ENCODE assay signal across 19 mouse cellular contexts in genomic region chr11:114666786-114667185, GRCm38 (mm10). TPM values are rescaled to one million over a fixed set of nuclear protein-coding genes. Genes with fewer than 3 reads are reported as not detected.
DNase-seq lines count a peak whose midpoint lies in the region; ATAC-seq lines count a peak whose summit lies in the region.
"Had no signal": no experiment of that assay in that cellular context is flagged by ENCODE, and none has a peak within 500 bp of the region (broad histone marks: within the 10 kb centered on the region; RNA-seq: fewer than 3 reads in every experiment).

No protein-coding gene starts in this region.

- ATAC-seq in forebrain, embryonic 14.5 days, result no peak
- ATAC-seq: CD4-positive, CD25-positive, alpha-beta regulatory T cell, adult 4 months; forebrain, embryonic 15.5 days; intestine, embryonic 15.5 days had no signal

- H3K9ac ChIP-seq in forebrain, embryonic 14.5 days (ENCODE audit: low read length), result no peak overlapping the region
- H3K9ac ChIP-seq: forebrain, embryonic 15.5 days; hindbrain, embryonic 12.5 days; intestine, embryonic 15.5 days had no signal

- DNase-seq in cerebellum, adult 11-12 months, result peak; percentile 52
- no peak for DNase-seq in cerebellum, postnatal 14 days
- DNase-seq in forebrain, embryonic 10.5 days (ENCODE audit: extremely low spot score, low spot score), result no peak
- no peak for DNase-seq in forebrain, embryonic 14.5 days (ENCODE audit: low spot score)
- peak; percentile 17 for DNase-seq in thymus, postnatal 25 days
- DNase-seq in thymus, postnatal 14 days, result no peak
- no peak for DNase-seq in retina, embryonic 14.5 days (ENCODE audit: low spot score)
- DNase-seq: adrenal gland, adult 8-10 months; adrenal gland, postnatal 36 days; B cell, adult 2 months; gastrocnemius, postnatal 10 days; heart, adult 18-20 months; heart, postnatal 10 days; heart, postnatal 4 days had no signal

- 11% methylated on average over 13 of the region's 13 CpGs for WGBS in forebrain, embryonic 10.5 days
- WGBS in forebrain, embryonic 14.5 days, result 9% methylated on average over 13 of the region's 13 CpGs

- no peak overlapping the region for H3K4me2 ChIP-seq in forebrain, embryonic 14.5 days (ENCODE audit: low read length)
- H3K4me2 ChIP-seq: forebrain, embryonic 15.5 days; hindbrain, embryonic 12.5 days; intestine, embryonic 15.5 days had no signal

- H3K36me3 ChIP-seq in forebrain, embryonic 10.5 days (replicated peaks), result peaks cover 23% of the 10 kb centered on the region
- peaks cover 18% of the 10 kb centered on the region for H3K36me3 ChIP-seq in forebrain, embryonic 14.5 days (ENCODE audit: control insufficient read depth, insufficient read depth, low read length)

- H3K27ac ChIP-seq in forebrain, embryonic 10.5 days, result no peak overlapping the region
- H3K27ac ChIP-seq in forebrain, embryonic 14.5 days (ENCODE audit: low read depth, low read length), result no peak overlapping the region
- H3K27ac ChIP-seq: forebrain, embryonic 15.5 days; heart, embryonic 10.5 days; hindbrain, embryonic 12.5 days; intestine, embryonic 15.5 days had no signal

- 0 out of 2 replicates have a peak overlapping the region, but pooled peaks have one; percentile 8 for H3K4me3 ChIP-seq in forebrain, embryonic 10.5 days
- H3K4me3 ChIP-seq in forebrain, embryonic 14.5 days (ENCODE audit: low read depth, low read length), result no peak overlapping the region
- H3K4me3 ChIP-seq: forebrain, embryonic 15.5 days; heart, embryonic 10.5 days; hindbrain, embryonic 12.5 days; intestine, embryonic 15.5 days had no signal

- no peaks in the 10 kb centered on the region for H3K9me3 ChIP-seq in forebrain, embryonic 10.5 days
- H3K9me3 ChIP-seq in forebrain, embryonic 14.5 days (replicated peaks; ENCODE audit: control insufficient read depth, low read length), result no peaks in the 10 kb centered on the region
- H3K9me3 ChIP-seq: forebrain, embryonic 15.5 days; heart, embryonic 10.5 days; hindbrain, embryonic 12.5 days; intestine, embryonic 15.5 days had no signal

- H3K4me1 ChIP-seq in forebrain, embryonic 10.5 days, result peaks cover 25% of the 10 kb centered on the region
- H3K4me1 ChIP-seq in forebrain, embryonic 14.5 days (ENCODE audit: control insufficient read depth, insufficient read depth, low read length), result peaks cover 12% of the 10 kb centered on the region

- peaks cover 15% of the 10 kb centered on the region for H3K27me3 ChIP-seq in forebrain, embryonic 10.5 days (ENCODE audit: poor library complexity, severe bottlenecking)
- H3K27me3 ChIP-seq in forebrain, embryonic 14.5 days (replicated peaks; ENCODE audit: control insufficient read depth, insufficient read depth, low read length), result no peaks in the 10 kb centered on the region
- H3K27me3 ChIP-seq: forebrain, embryonic 15.5 days had no signal

RNA-seq across cellular contexts. Expression of gene Rpl38, which starts 1.5 kb away (rescaled TPM):
- 1,134 and 1,162 TPM in 2 replicates for polyA plus RNA-seq in forebrain, embryonic 10.5 days (2016; fragmentation: Nextera tagmentation; extraction: Ambion mirVana)
- polyA plus RNA-seq in forebrain, embryonic 14.5 days (2014; fragmentation: Nextera tagmentation; extraction: Ambion mirVana), result 739 and 915 TPM in 2 replicates

RNA-seq across cellular contexts. Expression of gene Ttyh2, which starts 8.4 kb away (rescaled TPM):
- 8.6 and 9.5 TPM in 2 replicates for polyA plus RNA-seq in forebrain, embryonic 10.5 days (2016; fragmentation: Nextera tagmentation; extraction: Ambion mirVana)
- polyA plus RNA-seq in forebrain, embryonic 14.5 days (2014; fragmentation: Nextera tagmentation; extraction: Ambion mirVana), result 24.0 and 25.2 TPM in 2 replicates

Comparison
In these comparisons a context has a peak if more than half of its experiments do, and no peak if none do; other contexts are left out.
1. DNase-seq: peak in cerebellum, adult 11-12 months (single experiment) and thymus, postnatal 25 days (single experiment); none in cerebellum, postnatal 14 days (0 of 2), forebrain, embryonic 10.5 days (single experiment), forebrain, embryonic 14.5 days (single experiment), thymus, postnatal 14 days (single experiment) and retina, embryonic 14.5 days (single experiment).